Mouse (Mus musculus): Measurements from ENCODE around the gene Pter. TPM values are rescaled to one million over a fixed set of nuclear protein-coding genes. Genes with fewer than 3 reads are reported as not detected.

Gene Pter
- polyA plus RNA-seq, 1 experiment = 18.0 TPM

DNA sequence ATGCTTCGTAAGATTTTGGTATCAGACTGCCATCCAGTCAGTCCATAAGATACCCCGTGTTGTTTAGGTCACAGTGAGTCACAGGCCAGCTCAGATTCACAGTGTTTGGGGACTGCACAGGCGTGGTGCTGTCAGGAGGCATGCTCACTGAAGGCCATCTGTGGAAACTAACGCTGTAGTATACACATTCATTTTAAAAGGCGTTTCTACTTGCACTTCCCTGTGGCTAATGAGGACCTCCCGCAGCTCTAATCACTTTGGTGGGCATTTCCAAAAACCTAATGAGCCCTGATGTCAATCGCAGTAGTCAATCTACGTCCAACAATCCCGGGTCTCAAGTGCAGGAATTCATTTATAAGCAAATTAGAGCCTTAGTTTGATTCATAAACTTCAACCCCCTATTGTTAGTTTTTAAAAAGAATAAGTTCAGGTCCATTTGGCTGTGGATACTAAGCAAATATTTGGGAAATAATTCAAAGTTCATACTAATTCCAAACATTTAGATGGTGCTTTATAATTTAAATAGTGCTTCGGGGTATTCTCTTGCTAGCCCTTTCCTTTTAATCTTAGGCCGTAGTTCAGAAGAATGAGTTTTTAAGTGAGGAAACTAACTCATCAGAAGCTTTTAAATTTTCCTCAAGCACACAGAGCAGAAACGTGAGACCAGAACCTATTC lies 46.3 kb downstream of the Pter start:
- H3K4me3 ChIP-seq (ENCODE audit: insufficient read depth, low read depth, low read length) = no peak overlapping the region
- no peak overlapping the region for H3K27ac ChIP-seq (replicated peaks; ENCODE audit: low read depth, low read length)
- H3K4me1 ChIP-seq (ENCODE audit: control insufficient read depth, insufficient read depth, insufficient read length, low read length) = no peaks in the 10 kb centered on the region

GRCm38 (mm10) chr2:12973752-12974151 lies 49.9 kb downstream of the Pter start:
- Histone ChIP-seq H3K4me1 (ENCODE audit: control insufficient read depth, insufficient read depth, insufficient read length, low read length) (no peaks in the 10 kb centered on the region), H3K4me3 (ENCODE audit: insufficient read depth, low read depth, low read length) (no peak overlapping the region), H3K27ac (replicated peaks; ENCODE audit: low read depth, low read length) (no peak overlapping the region)

DNA sequence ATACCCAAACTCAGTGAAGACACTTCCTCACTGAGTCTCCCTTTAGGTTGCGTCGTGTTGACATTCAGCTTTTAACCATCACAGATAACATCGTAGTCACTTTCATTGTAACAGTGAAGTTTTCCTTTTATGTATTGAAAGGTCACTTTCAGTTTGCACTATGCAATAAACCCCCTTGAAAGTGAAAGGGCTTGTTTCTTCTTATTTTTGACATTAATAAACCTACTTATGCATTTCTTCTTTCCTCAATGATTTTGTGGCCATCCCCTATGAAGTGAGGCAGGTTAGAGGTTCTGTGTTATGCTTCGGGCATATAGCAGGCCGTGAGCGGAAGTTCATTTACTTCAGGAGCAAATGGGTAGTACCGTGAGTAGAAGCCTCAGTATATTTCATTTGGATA lies 53.5 kb downstream of the Pter start:
- Histone ChIP-seq H3K4me3 (ENCODE audit: insufficient read depth, low read depth, low read length) (no peak overlapping the region), H3K4me1 (ENCODE audit: control insufficient read depth, insufficient read depth, insufficient read length, low read length) (no peaks in the 10 kb centered on the region), H3K27ac (replicated peaks; ENCODE audit: low read depth, low read length) (no peak overlapping the region)

DNA sequence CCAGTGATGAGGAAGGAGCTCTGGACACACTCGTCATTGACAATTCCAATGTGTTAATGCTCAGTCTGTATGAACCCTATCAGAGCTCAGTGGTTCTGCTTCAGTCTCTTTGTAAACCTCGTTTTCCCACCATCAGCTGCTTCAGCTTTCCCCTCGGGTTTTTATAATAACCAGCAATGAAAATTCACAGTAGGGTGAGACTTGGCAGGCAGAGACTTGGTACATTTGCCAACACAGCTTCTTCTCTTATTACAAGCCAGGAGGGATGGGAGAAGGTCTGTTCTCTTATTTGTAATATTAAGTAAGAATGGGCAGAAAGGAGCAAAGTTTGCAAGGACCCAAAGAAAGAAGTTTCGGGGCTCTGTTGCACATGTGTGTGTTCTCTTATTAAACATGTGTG lies 54.9 kb downstream of the Pter start:
- Histone ChIP-seq H3K27ac (replicated peaks; ENCODE audit: low read depth, low read length) (no peak overlapping the region), H3K4me1 (ENCODE audit: control insufficient read depth, insufficient read depth, insufficient read length, low read length) (no peaks in the 10 kb centered on the region), H3K4me3 (ENCODE audit: insufficient read depth, low read depth, low read length) (no peak overlapping the region)

DNA sequence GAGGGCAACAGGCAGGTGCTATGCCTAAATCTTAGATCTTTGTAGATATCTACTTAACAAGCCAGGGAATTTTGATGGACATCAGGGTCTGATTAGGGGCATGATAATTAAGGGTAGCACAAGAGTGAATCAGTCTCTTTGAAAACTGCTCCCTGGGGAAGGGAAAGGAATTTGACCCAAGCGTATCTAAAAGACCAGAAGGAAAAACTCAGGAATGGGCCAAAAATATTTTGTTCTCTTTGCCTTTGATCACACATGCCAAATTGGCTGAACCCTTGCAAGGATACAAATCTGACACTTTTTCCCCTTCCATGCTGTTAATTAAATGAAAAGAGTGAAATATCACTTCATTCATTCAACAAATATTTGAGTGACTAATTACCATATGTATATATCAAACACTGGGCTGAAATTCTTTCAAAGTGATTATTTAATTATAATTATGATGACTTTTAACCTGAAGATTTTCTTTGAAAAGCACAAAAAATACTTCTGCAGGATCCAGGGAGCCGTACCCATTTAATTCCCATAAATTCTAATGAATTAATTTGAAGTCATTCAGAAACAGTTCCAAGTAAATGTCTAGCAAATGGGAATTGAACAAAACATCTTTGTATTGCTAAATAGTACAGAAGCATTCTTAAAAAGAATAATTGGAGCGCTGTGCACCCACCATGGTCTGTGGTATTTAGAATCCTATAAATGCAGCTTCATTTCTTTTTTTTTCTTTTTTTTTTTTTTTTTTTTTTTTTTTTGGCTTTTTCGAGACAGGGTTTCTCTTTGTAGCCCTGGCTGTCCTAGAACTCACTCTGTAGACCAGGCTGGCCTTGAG lies 61.3 kb downstream of the Pter start:
- Histone ChIP-seq H3K4me3 (ENCODE audit: insufficient read depth, low read depth, low read length) (no peak overlapping the region), H3K4me1 (ENCODE audit: control insufficient read depth, insufficient read depth, insufficient read length, low read length) (no peaks in the 10 kb centered on the region), H3K27ac (replicated peaks; ENCODE audit: low read depth, low read length) (no peak overlapping the region)

- H3K27ac ChIP-seq (replicated peaks; ENCODE audit: low read depth, low read length) = no peak overlapping the region
- H3K4me3 ChIP-seq (ENCODE audit: insufficient read depth, low read depth, low read length) = no peak overlapping the region
- no peaks in the 10 kb centered on the region for H3K4me1 ChIP-seq (ENCODE audit: control insufficient read depth, insufficient read depth, insufficient read length, low read length)
These were observed 76.2 kb downstream of the Pter start for GRCm38 (mm10) chr2:13000026-13000425.

GRCm38 (mm10) chr2:13008433-13008832 lies 84.6 kb downstream of the Pter start:
- no peak overlapping the region for H3K4me3 ChIP-seq (ENCODE audit: insufficient read depth, low read depth, low read length)
- peaks cover 5% of the 10 kb centered on the region; the same call in 1 of the 2 replicates for H3K4me1 ChIP-seq (ENCODE audit: control insufficient read depth, insufficient read depth, insufficient read length, low read length)
- no peak overlapping the region for H3K27ac ChIP-seq (replicated peaks; ENCODE audit: low read depth, low read length)

- Histone ChIP-seq H3K4me1 (ENCODE audit: control insufficient read depth, insufficient read depth, insufficient read length, low read length) (peaks cover 5% of the 10 kb centered on the region; the same call in 1 of the 2 replicates), H3K4me3 (ENCODE audit: insufficient read depth, low read depth, low read length) (no peak overlapping the region), H3K27ac (replicated peaks; ENCODE audit: low read depth, low read length) (no peak overlapping the region)
These were observed 85.6 kb downstream of the Pter start for GRCm38 (mm10) chr2:13009261-13009972.

GRCm38 (mm10) chr2:13010030-13010459 lies 86.2 kb downstream of the Pter start:
- H3K4me1 ChIP-seq (ENCODE audit: control insufficient read depth, insufficient read depth, insufficient read length, low read length) = peaks cover 5% of the 10 kb centered on the region; the same call in 1 of the 2 replicates

DNA sequence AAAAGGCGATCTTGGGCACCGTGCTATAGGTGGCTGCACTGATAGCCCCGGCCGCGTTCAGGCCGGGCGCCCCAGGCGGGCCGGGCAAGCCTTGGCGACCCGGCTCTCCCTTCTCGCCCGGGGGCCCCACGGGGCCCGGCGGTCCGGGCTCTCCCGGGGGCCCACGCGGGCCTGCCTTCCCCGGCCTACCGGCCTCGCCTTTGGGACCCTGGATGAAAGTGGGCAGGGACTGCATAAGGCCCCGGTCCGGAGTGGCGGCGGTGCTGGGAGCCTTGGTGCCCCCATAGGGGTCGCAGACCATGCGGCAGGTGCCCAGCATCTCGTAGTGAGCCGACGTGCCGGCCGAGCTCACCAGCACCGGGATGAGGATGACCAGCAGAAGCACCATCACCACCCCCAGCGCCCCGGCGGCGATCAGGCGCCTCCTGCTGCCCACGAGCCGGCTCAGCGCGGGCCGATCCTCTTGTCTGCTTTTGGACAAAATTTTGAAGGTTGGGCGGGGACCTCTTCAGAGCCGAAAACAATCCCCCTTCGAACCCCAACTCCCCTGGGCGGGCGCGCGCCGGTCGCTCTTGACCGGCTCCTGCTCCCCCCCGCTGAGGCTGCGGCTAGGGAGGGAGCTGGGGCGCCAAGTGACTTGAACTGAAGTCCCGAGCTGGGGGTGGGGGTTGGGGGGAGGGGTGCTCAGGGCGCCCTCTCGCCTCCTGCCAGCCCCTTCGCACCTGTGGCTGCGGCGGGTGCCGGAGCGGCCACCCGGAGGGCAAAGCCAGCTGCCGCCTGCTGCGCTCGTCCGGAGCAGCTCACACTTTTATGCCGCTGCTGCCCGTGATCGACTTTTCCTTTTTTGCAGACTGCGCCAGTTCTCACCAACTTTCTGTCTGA lies 86.9 kb downstream of the Pter start:
- Histone ChIP-seq H3K4me3 (ENCODE audit: insufficient read depth, low read depth, low read length) (peak overlapping the region; percentile 41), H3K4me1 (ENCODE audit: control insufficient read depth, insufficient read depth, insufficient read length, low read length) (peaks cover 5% of the 10 kb centered on the region; the same call in 1 of the 2 replicates), H3K27ac (replicated peaks; ENCODE audit: low read depth, low read length) (no peak overlapping the region)

More at GRCm38 (mm10) chr2:13010030-13010459, 86.2 kb downstream of the Pter start:
- Histone ChIP-seq H3K4me3 (ENCODE audit: insufficient read depth, low read depth, low read length) (peak overlapping the region; percentile 41), H3K27ac (replicated peaks; ENCODE audit: low read depth, low read length) (no peak overlapping the region)

DNA sequence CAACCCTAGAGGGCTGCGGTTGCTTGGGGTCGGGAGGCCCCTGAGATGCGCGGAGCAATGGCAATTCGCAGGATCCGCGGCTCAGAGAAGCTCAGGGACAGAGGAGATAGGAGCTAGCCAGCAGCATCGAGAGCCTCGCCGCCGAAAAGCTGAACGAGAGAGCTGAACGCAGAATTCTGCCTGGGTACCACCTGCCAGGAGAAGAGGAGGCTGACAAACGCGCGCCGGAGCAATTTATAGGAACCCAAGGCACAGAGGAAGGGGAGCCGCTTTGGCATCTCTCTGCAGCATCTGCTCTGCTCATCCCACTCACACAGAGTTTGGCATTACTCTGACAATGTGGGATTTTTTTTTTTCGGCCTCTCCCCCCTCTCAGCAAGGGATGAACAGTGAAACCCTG lies 87.6 kb downstream of the Pter start, which contains the start of gene C1ql3:
Gene C1ql3 (minus strand): TSS at position 335 of the 400 bp plus-strand sequence.
- peak within 1 kb of the TSS; percentile 41 for H3K4me3 ChIP-seq (ENCODE audit: insufficient read depth, low read depth, low read length)
- no peak within 1 kb of the TSS for H3K27ac ChIP-seq (replicated peaks; ENCODE audit: low read depth, low read length)
- H3K4me1 ChIP-seq (ENCODE audit: control insufficient read depth, insufficient read depth, insufficient read length, low read length) = peaks cover 5% of the 10 kb centered on the region; the same call in 1 of the 2 replicates

GRCm38 (mm10) chr2:13011973-13012372 lies 88.1 kb downstream of the Pter start:
- peaks cover 5% of the 10 kb centered on the region; the same call in 1 of the 2 replicates for H3K4me1 ChIP-seq (ENCODE audit: control insufficient read depth, insufficient read depth, insufficient read length, low read length)
- H3K27ac ChIP-seq (replicated peaks; ENCODE audit: low read depth, low read length) = no peak overlapping the region
- H3K4me3 ChIP-seq (ENCODE audit: insufficient read depth, low read depth, low read length) = no peak overlapping the region

DNA sequence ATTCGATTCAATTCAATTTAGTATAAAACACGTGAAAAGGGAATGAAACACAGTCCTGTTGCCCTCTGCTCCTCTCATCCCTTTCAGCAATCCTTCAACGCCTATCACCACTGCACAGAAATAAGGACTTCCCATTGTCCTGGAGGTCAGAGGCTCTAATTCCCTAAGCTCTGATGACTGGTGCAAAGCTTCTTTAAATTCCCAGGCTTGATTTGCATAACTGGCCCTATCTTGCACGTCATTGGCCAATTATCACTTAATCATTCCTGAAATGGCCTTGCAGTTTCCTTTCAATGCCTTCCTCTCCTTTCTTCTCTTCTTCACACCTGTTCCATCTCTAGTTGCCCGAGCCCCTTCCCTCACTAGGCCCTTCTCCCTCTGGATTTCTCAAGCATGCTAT lies 94.5 kb downstream of the Pter start:
- Histone ChIP-seq H3K4me3 (ENCODE audit: insufficient read depth, low read depth, low read length) (no peak overlapping the region), H3K27ac (replicated peaks; ENCODE audit: low read depth, low read length) (no peak overlapping the region), H3K4me1 (ENCODE audit: control insufficient read depth, insufficient read depth, insufficient read length, low read length) (no peaks in the 10 kb centered on the region)

DNA sequence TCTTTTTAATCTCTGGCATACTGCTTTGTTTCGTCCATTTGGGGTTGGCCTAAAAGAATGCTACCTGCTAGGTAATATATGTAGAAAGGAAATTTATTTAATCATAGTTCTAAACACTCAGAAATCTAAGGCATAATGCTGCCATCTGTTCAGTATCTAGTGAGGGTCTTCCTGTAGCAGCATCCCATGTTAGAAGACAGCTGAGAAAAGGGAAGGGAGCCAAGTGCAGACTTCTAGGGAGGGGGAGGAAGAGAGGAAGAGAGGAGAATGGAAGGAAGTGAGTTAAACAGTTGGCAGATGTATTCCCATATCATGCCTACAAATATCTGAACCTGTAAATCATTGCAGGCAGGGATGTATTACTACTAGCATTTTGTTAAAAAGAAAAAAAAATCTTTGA lies 95.0 kb downstream of the Pter start:
- Histone ChIP-seq H3K4me3 (ENCODE audit: insufficient read depth, low read depth, low read length) (no peak overlapping the region), H3K27ac (replicated peaks; ENCODE audit: low read depth, low read length) (no peak overlapping the region), H3K4me1 (ENCODE audit: control insufficient read depth, insufficient read depth, insufficient read length, low read length) (no peaks in the 10 kb centered on the region)

Measured in brown adipose tissue, adult 24 weeks (tissue).